ENCODE assay signal across 15 mouse cellular contexts in genomic region chr1:193227537-193227936, GRCm38 (mm10). TPM values are rescaled to one million over a fixed set of nuclear protein-coding genes. Genes with fewer than 3 reads are reported as not detected.
"Had no signal": no experiment of that assay in that cellular context is flagged by ENCODE, and none has a peak within 500 bp of the region (broad histone marks: within the 10 kb centered on the region; RNA-seq: fewer than 3 reads in every experiment).

No protein-coding gene starts in this region.

- DNase-seq: kidney, adult 18-20 months; kidney, postnatal 14 days; layer of hippocampus, adult 9-11 months; liver; lung, adult 2 months; lung, postnatal 36 days; right cerebral cortex, postnatal 14 days; thymus, adult 2 months; thymus, postnatal 25 days had no signal

- H3K4me3 ChIP-seq: intestine, embryonic 15.5 days; liver, embryonic 15.5 days; stomach, embryonic 15.5 days had no signal

- ATAC-seq: lung, postnatal 0 days had no signal

- H3K4me1 ChIP-seq: stomach, embryonic 15.5 days had no signal

- H3K9ac ChIP-seq: intestine, embryonic 15.5 days; liver, embryonic 15.5 days; stomach, embryonic 15.5 days had no signal

- H3K9me3 ChIP-seq: intestine, embryonic 15.5 days; liver, embryonic 15.5 days; stomach, embryonic 15.5 days had no signal

- H3K4me2 ChIP-seq: intestine, embryonic 15.5 days; liver, embryonic 15.5 days; midbrain, embryonic 11.5 days; stomach, embryonic 15.5 days had no signal

- H3K27me3 ChIP-seq: intestine, embryonic 15.5 days; liver, embryonic 15.5 days; stomach, embryonic 15.5 days had no signal

- H3K36me3 ChIP-seq: intestine, embryonic 15.5 days; liver, embryonic 15.5 days; stomach, embryonic 15.5 days had no signal

- H3K27ac ChIP-seq: intestine, embryonic 15.5 days; liver, embryonic 15.5 days; stomach, embryonic 15.5 days had no signal

RNA-seq across cellular contexts. Expression of gene Lamb3, which starts 20.0 kb away (rescaled TPM):
- polyA plus RNA-seq: midbrain, embryonic 11.5 days had no signal

RNA-seq across cellular contexts. Expression of gene Hsd11b1, which starts 36.3 kb away (rescaled TPM):
- polyA plus RNA-seq: midbrain, embryonic 11.5 days; neural tube, embryonic 14.5 days had no signal
